Mouse (Mus musculus): ENCODE measurements around the gene Tmem63a. TPM values are rescaled to one million over a fixed set of nuclear protein-coding genes. Genes with fewer than 3 reads are reported as not detected.

Gene Tmem63a
- polyA plus RNA-seq, 1 experiment from 2014 or later, result 2.2 TPM

DNA sequence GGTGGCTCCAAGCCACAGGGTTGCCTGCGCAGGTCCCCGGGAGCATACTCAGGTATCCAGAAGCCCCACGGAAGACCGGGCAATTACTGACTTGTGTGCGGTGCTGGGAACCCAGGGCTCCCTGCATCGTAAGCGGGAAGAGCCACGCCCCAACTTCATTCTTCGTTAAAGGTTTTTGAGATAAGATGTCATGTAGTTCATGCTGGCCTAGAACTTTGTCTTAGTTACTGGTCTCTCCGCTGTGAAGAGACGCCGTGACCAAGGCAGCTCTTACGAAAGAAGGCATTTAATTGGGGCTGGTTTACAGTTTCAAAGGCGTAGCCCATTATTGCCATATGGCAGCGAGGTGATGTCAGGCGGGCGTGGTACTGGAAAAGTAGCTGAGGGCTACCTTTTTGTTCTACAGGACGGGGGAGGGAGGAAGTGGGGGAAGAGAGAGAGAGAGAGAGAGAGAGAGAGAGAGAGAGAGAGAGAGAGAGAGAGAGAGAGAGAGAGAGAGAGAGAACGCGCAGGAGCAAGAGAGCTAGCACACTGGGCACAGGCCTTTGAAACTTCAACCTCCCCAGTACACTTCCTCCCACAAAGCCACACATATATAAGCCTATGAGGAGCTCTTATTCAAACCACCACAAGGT lies 30.4 kb upstream of the Tmem63a start:
- WGBS, result 64% methylated on average over 20 of the region's 20 CpGs
- Histone ChIP-seq H3K9me3 (replicated peaks) (no peaks in the 10 kb centered on the region), H3K36me3 (peaks cover 29% of the 10 kb centered on the region), H3K4me3 (no peak overlapping the region), H3K27ac (replicated peaks) (no peak overlapping the region), H3K27me3 (ENCODE audit: low read depth, poor library complexity, severe bottlenecking) (no peaks in the 10 kb centered on the region), H3K4me1 (no peaks in the 10 kb centered on the region)
- no peak for DNase-seq (ENCODE audit: low spot score)

DNA sequence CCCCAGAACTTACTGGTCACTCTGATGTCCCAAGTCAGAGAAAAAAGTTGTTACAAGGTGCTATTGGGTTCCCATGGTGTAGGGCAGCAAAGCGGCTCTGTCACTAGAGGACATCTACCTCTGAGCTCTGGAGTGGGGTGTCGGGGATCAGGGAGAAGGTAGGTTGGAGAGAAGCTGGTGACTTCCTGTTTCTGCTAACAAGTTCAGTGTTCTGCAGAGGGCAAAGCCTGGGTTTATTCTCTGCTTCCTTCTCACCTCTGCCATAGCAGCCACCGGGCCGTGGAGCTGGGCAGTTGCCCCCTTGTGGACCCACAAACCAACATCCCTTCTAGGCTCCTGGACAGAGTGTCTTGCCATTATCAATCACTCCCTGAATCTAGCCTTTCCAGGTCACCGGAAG lies 29.4 kb upstream of the Tmem63a start:
- H3K4me1 ChIP-seq, result no peaks in the 10 kb centered on the region
- no peak for DNase-seq (ENCODE audit: low spot score)
- no peaks in the 10 kb centered on the region for H3K27me3 ChIP-seq (ENCODE audit: low read depth, poor library complexity, severe bottlenecking)
- WGBS, result 90% methylated on average over 5 of the region's 5 CpGs
- H3K4me3 ChIP-seq, result no peak overlapping the region
- no peak overlapping the region for H3K27ac ChIP-seq (replicated peaks)
- no peaks in the 10 kb centered on the region for H3K9me3 ChIP-seq (replicated peaks)
- peaks cover 19% of the 10 kb centered on the region for H3K36me3 ChIP-seq

DNA sequence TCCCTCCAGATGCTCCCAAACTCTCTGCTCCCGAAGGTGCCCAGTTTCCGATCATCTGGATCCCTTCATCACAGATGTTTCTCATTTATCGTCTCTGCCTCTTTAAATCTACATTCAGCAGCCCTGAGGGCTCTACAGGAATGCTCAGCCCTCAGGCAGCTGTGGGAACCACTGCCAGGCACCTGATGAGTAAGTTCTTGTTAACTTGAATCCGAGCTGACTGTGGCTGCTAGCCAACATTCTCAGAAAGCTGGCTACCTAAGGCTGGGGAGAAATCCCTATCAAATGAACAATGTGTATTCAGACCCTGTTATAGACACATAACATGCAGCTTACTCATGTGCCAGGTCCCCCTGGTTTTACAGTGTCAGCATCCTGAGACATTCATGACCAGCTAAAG lies 28.3 kb upstream of the Tmem63a start:
- DNase-seq (ENCODE audit: low spot score), result no peak
- WGBS, result 66% methylated on average over 4 of the region's 4 CpGs
- H3K4me1 ChIP-seq, result no peaks in the 10 kb centered on the region
- no peak overlapping the region for H3K4me3 ChIP-seq
- H3K36me3 ChIP-seq, result peaks cover 9% of the 10 kb centered on the region
- no peaks in the 10 kb centered on the region for H3K9me3 ChIP-seq (replicated peaks)
- no peaks in the 10 kb centered on the region for H3K27me3 ChIP-seq (ENCODE audit: low read depth, poor library complexity, severe bottlenecking)
- no peak overlapping the region for H3K27ac ChIP-seq (replicated peaks)

DNA sequence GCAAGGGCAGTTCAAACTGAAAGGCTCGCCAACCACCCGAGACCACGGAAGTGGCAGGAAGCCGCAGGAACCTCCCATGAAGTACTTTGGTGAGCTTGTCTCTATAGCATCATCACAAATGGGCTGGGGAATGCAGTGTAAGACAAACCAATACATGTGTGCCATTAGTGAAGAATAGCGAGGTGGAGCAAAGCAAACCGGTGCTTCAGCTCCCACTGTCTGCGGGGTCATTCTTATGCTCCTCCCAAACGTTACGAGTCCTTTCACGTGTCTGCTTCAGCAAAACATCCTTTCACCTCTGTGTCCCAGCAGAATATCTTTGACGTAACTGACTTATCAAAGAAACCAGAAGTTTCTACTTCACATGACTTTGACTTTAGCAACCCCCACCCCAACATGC lies 25.7 kb upstream of the Tmem63a start:
- WGBS, result 90% methylated on average over 11 of the region's 11 CpGs
- Histone ChIP-seq H3K9me3 (replicated peaks) (no peaks in the 10 kb centered on the region), H3K4me3 (no peak overlapping the region), H3K27ac (replicated peaks) (no peak overlapping the region), H3K4me1 (peaks cover 7% of the 10 kb centered on the region; the same call in 1 of the 2 replicates), H3K27me3 (ENCODE audit: low read depth, poor library complexity, severe bottlenecking) (no peaks in the 10 kb centered on the region), H3K36me3 (no peaks in the 10 kb centered on the region)
- DNase-seq (ENCODE audit: low spot score), result no peak

DNA sequence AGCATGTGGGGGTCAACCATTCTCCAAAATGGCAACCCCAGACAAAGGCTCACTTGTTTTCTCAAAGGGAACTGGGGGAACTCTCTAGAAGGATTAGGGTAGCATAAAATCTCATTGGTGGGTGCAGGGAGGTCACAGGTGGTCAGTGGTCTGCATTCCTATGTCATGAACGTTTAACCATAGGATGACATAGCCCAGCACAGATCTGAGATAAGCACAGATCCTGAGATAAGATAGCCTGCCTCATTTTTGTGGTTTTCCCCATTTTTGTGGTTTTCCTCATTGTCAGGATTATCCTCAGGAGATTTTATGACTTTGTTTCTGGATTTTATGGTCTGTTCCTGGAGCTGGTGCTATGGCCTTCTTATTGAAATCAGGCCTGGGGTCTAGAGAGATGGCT lies 25.1 kb upstream of the Tmem63a start:
- peaks cover 7% of the 10 kb centered on the region; the same call in 1 of the 2 replicates for H3K4me1 ChIP-seq
- WGBS, result 58% methylated on average over 1 of the region's 1 CpGs

DNA sequence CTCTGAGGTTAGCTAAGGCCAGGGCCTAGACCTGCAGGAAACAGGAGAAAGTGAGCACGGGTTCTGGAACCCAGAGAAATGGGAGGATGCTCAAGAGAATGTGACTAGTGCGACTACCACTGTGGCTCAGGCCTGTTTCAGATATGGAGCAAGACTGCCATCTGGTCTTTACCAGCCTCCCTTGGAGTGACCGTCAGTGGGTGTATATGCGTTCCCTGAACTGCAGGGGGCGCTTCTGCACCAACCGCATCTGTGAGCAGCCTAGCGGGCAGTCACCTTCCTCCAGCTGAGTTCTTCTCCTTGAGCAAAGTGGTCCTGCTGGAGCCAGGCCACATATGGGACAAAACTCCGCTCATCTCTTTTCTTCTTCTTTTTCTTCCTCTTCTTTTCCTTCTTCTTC lies 22.5 kb upstream of the Tmem63a start:
- no peak for DNase-seq (ENCODE audit: low spot score)
- H3K36me3 ChIP-seq, result no peaks in the 10 kb centered on the region
- H3K4me3 ChIP-seq, result no peak overlapping the region
- H3K27ac ChIP-seq (replicated peaks), result no peak overlapping the region
- H3K9me3 ChIP-seq (replicated peaks), result no peaks in the 10 kb centered on the region
- 30% methylated on average over 8 of the region's 8 CpGs for WGBS
- no peaks in the 10 kb centered on the region for H3K27me3 ChIP-seq (ENCODE audit: low read depth, poor library complexity, severe bottlenecking)
- H3K4me1 ChIP-seq, result peaks cover 7% of the 10 kb centered on the region; the same call in 1 of the 2 replicates

More for the DNA sequence above, 25.1 kb upstream of the Tmem63a start:
- H3K4me3 ChIP-seq, result no peak overlapping the region
- H3K36me3 ChIP-seq, result no peaks in the 10 kb centered on the region
- H3K27ac ChIP-seq (replicated peaks), result no peak overlapping the region
- DNase-seq (ENCODE audit: low spot score), result no peak
- H3K27me3 ChIP-seq (ENCODE audit: low read depth, poor library complexity, severe bottlenecking), result no peaks in the 10 kb centered on the region
- H3K9me3 ChIP-seq (replicated peaks), result no peaks in the 10 kb centered on the region

DNA sequence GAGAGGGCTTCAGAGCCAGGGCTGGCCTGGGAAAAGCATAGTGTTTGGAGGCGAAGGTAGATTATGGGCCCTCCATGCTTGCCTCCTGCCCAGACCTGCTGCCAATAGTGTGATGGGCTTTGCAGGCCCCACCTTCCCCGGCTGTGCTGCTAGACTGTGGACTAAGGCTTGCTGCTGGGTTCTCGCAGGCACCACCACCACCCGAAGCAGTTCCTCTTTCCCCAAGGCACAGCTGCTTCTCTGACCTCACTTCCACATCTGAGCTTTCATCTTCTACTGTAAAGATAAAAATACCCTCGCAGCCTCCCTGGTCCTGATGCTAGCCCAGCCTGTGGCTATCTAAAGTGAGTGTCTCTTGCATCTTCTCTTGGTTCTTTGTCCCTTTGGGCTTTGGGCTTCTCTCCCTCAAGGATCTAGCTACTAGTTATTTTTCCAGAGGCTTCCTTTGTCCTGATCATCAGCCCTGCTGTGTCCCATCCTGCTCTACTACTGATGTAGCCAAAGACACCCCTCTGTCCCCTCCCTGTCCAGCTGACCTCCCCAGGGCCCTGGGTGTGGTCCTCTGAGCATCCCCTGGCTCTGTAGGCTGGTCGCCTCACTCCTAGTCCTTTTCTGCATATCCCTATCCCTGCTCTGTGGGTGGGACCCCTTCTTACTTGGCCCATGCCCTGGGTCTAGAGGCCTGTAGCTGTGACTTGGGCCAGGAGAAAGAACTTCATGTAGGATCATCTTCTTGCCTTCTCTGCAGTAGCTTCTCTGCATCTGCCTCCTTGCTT lies 19.7 kb upstream of the Tmem63a start:
- 82% methylated on average over 6 of the region's 6 CpGs for WGBS
- Histone ChIP-seq H3K36me3 (no peaks in the 10 kb centered on the region), H3K4me1 (peaks cover 7% of the 10 kb centered on the region; the same call in 1 of the 2 replicates)

DNA sequence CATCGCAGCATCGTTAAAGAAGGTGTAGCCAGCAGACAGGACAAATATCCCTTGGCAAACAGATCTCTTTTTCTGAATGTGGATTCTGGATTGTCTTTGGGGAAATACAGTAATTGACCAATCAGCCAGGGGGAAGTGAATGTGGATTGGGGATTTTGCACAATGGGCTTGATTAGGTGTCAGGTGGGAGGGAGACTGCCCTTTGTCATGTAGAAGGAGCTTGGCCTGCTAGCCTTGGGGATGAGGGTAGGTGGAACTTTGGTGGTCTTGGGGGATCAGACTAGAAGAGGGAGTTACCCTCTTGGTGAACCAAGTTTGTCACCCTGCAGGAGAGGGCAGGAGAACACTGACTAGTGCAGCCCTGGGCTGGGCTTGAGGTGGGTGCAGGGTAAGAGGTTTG lies 17.4 kb upstream of the Tmem63a start:
- no peaks in the 10 kb centered on the region for H3K36me3 ChIP-seq
- H3K27me3 ChIP-seq (ENCODE audit: low read depth, poor library complexity, severe bottlenecking), result no peaks in the 10 kb centered on the region
- no peaks in the 10 kb centered on the region for H3K4me1 ChIP-seq
- DNase-seq (ENCODE audit: low spot score), result no peak
- no peaks in the 10 kb centered on the region for H3K9me3 ChIP-seq (replicated peaks)
- WGBS, result 55% methylated on average over 2 of the region's 2 CpGs
- H3K27ac ChIP-seq (replicated peaks), result no peak overlapping the region
- H3K4me3 ChIP-seq, result no peak overlapping the region

More for the DNA sequence above, 19.7 kb upstream of the Tmem63a start:
- Histone ChIP-seq H3K9me3 (replicated peaks) (no peaks in the 10 kb centered on the region), H3K27me3 (ENCODE audit: low read depth, poor library complexity, severe bottlenecking) (no peaks in the 10 kb centered on the region), H3K27ac (replicated peaks) (no peak overlapping the region), H3K4me3 (no peak overlapping the region)
- no peak for DNase-seq (ENCODE audit: low spot score)

DNA sequence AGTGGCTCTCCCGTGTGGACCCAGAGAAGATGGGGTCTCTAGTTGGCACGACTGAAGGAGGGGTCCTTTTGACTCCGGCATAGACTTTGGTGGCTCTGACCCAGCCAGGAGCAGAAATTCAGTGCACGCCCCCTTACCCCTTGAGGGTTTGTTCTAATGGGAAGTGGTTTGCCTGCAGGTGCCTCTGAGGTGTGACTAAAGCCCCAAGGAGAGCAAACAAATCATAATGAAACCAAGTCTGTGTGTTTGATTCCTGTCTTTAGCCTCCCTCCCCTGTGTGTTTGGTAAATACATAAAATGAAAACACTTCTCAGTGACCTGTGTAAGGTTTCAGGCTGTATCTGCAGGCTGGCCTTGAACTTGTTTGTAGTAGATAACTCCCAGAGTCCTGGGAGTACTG lies 15.9 kb upstream of the Tmem63a start:
- Histone ChIP-seq H3K27me3 (ENCODE audit: low read depth, poor library complexity, severe bottlenecking) (no peaks in the 10 kb centered on the region), H3K27ac (replicated peaks) (no peak overlapping the region), H3K4me1 (no peaks in the 10 kb centered on the region), H3K9me3 (replicated peaks) (no peaks in the 10 kb centered on the region), H3K36me3 (no peaks in the 10 kb centered on the region), H3K4me3 (no peak overlapping the region)
- no peak for DNase-seq (ENCODE audit: low spot score)
- WGBS, result 76% methylated on average over 4 of the region's 4 CpGs

DNA sequence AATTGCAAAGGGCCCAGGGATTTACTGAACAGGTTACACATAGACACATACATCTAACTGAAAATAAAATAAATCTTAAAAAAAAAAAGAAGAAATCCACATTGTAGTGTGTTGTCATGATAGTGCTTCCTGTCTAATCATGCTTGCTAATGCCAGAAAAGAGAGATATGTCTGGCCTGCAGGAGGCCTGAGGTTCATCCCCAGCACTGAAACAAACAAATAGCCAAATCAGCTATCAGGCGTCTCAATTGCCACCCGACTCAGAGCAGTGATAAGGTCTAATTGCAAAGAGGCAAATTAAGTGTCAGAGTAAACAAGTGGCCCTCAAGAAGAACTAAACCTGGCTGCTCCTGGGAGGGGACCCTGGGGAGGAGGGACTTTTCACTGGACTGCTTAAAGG lies 12.5 kb upstream of the Tmem63a start:
- Histone ChIP-seq H3K4me3 (no peak overlapping the region), H3K36me3 (no peaks in the 10 kb centered on the region), H3K9me3 (replicated peaks) (no peaks in the 10 kb centered on the region), H3K4me1 (peaks cover 16% of the 10 kb centered on the region), H3K27ac (replicated peaks) (no peak overlapping the region), H3K27me3 (ENCODE audit: low read depth, poor library complexity, severe bottlenecking) (peaks cover 20% of the 10 kb centered on the region)
- no peak for DNase-seq (ENCODE audit: low spot score)
- WGBS, result 67% methylated on average over 2 of the region's 2 CpGs

DNA sequence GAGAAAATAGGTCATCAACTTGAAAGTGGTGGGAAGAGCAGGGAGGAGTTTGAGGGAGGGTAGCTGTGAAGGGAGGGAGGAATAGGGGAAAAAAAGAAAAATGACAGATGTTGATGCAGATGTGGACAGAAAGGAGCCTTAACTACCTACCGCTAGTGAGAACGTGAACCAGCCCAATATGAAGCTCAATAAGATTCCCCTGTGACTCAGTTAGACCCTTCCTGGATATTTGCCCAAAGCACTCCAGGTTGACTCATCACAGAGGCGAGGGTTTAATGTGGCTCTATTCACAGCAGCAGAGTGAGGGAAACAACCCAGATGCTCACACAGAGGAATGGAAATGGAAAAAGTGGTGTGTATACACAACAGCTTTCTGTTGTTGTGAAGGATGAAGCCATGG lies 11.0 kb upstream of the Tmem63a start:
- H3K4me1 ChIP-seq, result peaks cover 23% of the 10 kb centered on the region
- no peak overlapping the region for H3K27ac ChIP-seq (replicated peaks)
- H3K4me3 ChIP-seq, result no peak overlapping the region
- H3K36me3 ChIP-seq, result no peaks in the 10 kb centered on the region
- WGBS, result 86% methylated on average over 3 of the region's 3 CpGs
- no peak for DNase-seq (ENCODE audit: low spot score)
- H3K27me3 ChIP-seq (ENCODE audit: low read depth, poor library complexity, severe bottlenecking), result peaks cover 35% of the 10 kb centered on the region
- no peaks in the 10 kb centered on the region for H3K9me3 ChIP-seq (replicated peaks)

DNA sequence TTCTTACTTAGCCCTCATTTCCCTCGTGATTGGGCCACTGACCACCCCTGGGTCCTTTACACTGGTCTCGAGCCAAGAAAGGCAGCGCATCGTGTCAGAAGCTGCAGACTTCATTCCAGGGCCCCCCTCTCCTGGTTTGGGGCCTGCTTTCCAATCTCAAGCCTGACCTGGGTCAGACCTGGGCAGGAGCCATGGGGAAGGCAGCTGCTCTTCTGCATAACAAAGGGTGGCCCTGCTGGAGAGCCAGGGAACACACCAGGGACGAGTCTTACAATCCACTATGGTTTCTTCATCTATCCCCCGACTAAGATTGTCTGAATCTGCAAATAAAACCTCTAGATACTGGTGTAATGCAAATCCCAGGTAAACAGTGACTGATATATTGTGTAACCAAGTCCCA lies 8.5 kb upstream of the Tmem63a start:
- Histone ChIP-seq H3K4me3 (no peak overlapping the region), H3K36me3 (no peaks in the 10 kb centered on the region), H3K9me3 (replicated peaks) (no peaks in the 10 kb centered on the region), H3K27ac (replicated peaks) (no peak overlapping the region), H3K27me3 (ENCODE audit: low read depth, poor library complexity, severe bottlenecking) (peaks cover 61% of the 10 kb centered on the region), H3K4me1 (peaks cover 38% of the 10 kb centered on the region)
- WGBS, result 12% methylated on average over 6 of the region's 6 CpGs
- no peak for DNase-seq (ENCODE audit: low spot score)

All from midbrain, embryonic 10.5 days (tissue).